Comparison of ENCODE assay signal across 8 mouse cellular contexts in genomic region chr9:107986376-107986775, GRCm38 (mm10). TPM values are rescaled to one million over a fixed set of nuclear protein-coding genes. Genes with fewer than 3 reads are reported as not detected.
A peak's percentile ranks its signal among the peaks of the same experiment; 100 is the strongest.
DNase-seq lines count a peak whose midpoint lies in the region; ATAC-seq and TF ChIP-seq lines count a peak whose summit lies in the region.

No protein-coding gene starts in this region.

- no peaks in the 10 kb centered on the region for H3K9me3 ChIP-seq in heart, embryonic 13.5 days
- no peaks in the 10 kb centered on the region for H3K9me3 ChIP-seq in kidney, postnatal 0 days (replicated peaks; ENCODE audit: low read length)
- no peaks in the 10 kb centered on the region for H3K9me3 ChIP-seq in liver, embryonic 14.5 days (ENCODE audit: control insufficient read depth, low read length)
- H3K9me3 ChIP-seq in stomach, postnatal 0 days (ENCODE audit: control insufficient read depth, low read length), result no peaks in the 10 kb centered on the region

- peaks cover 6% of the 10 kb centered on the region for H3K36me3 ChIP-seq in heart, embryonic 13.5 days
- H3K36me3 ChIP-seq in kidney, postnatal 0 days (ENCODE audit: insufficient read depth, low read length), result no peaks in the 10 kb centered on the region
- peaks cover 29% of the 10 kb centered on the region for H3K36me3 ChIP-seq in liver, embryonic 14.5 days (replicated peaks; ENCODE audit: control insufficient read depth, insufficient read depth, low read depth)
- H3K36me3 ChIP-seq in stomach, postnatal 0 days (ENCODE audit: control insufficient read depth, insufficient read depth, low read length), result no peaks in the 10 kb centered on the region

- peaks cover 51% of the 10 kb centered on the region for H3K4me1 ChIP-seq in heart, embryonic 13.5 days
- peaks cover 22% of the 10 kb centered on the region for H3K4me1 ChIP-seq in kidney, postnatal 0 days (replicated peaks; ENCODE audit: insufficient read depth, low read length)
- peaks cover 34 to 40% of the 10 kb centered on the region in 2 experiments for H3K4me1 ChIP-seq in liver, embryonic 14.5 days (replicated peaks; ENCODE audit: control insufficient read depth in 2 of 2, insufficient read depth in 2 of 2, low read length in 1 of 2)
- H3K4me1 ChIP-seq in stomach, postnatal 0 days (replicated peaks; ENCODE audit: control insufficient read depth, insufficient read depth), result peaks cover 9% of the 10 kb centered on the region

- peak overlapping the region; percentile 79 for H3K4me3 ChIP-seq in heart, embryonic 13.5 days
- H3K4me3 ChIP-seq in kidney, postnatal 0 days (replicated peaks; ENCODE audit: low read depth, low read length), result peak overlapping the region; percentile 67
- H3K4me3 ChIP-seq in liver, embryonic 14.5 days (ENCODE audit: insufficient read depth in 1 of 2, low read depth in 2 of 2, low read length in 2 of 2), result peak overlapping the region; percentile 84 to 86
- H3K4me3 ChIP-seq in stomach, postnatal 0 days (ENCODE audit: low read depth, low read length), result peak overlapping the region; percentile 64

- 4% methylated on average over 18 of the region's 18 CpGs for WGBS in heart, embryonic 13.5 days
- WGBS in kidney, postnatal 0 days, result 1% methylated on average over 18 of the region's 18 CpGs
- WGBS in liver, embryonic 14.5 days (ENCODE audit: insufficient replicate concordance), result under 1% methylated on average over 18 of the region's 18 CpGs
- WGBS in stomach, postnatal 0 days, result 4% methylated on average over 18 of the region's 18 CpGs

- peak; percentile 96 for TF ChIP-seq CTCF in kidney, postnatal 0 days (IDR thresholded peaks at IDR 0.05; ENCODE audit: low read depth)
- peak; percentile 96 for TF ChIP-seq CTCF in liver, embryonic 14.5 days (IDR thresholded peaks at IDR 0.05; ENCODE audit: low read depth)
- peak; percentile 96 for TF ChIP-seq CTCF in stomach, postnatal 0 days (IDR thresholded peaks at IDR 0.05; ENCODE audit: low read depth)

- peak overlapping the region; percentile 92 for H3K9ac ChIP-seq in heart, embryonic 13.5 days
- no peak overlapping the region for H3K9ac ChIP-seq in kidney, postnatal 0 days (ENCODE audit: low read depth, low read length)
- no peak overlapping the region; the same call in none of the 2 replicates for H3K9ac ChIP-seq in liver, embryonic 14.5 days (replicated peaks)
- no peak overlapping the region for H3K9ac ChIP-seq in stomach, postnatal 0 days (ENCODE audit: low read length)

- H3K4me2 ChIP-seq in heart, embryonic 13.5 days, result peak overlapping the region; percentile 91
- peak overlapping the region; percentile 82 for H3K4me2 ChIP-seq in kidney, postnatal 0 days (ENCODE audit: low read length)
- H3K4me2 ChIP-seq in liver, embryonic 14.5 days (ENCODE audit: low read depth), result peak overlapping the region; percentile 92
- peak overlapping the region; percentile 80 for H3K4me2 ChIP-seq in stomach, postnatal 0 days (replicated peaks; ENCODE audit: low read depth)

- peak; percentile 40 for ATAC-seq in erythroblast, adult 5-6 weeks (replicated peaks; ENCODE audit: low FRiP score, poor library complexity, severe bottlenecking)
- ATAC-seq in heart, embryonic 13.5 days (ENCODE audit: extremely low read depth, insufficient number of reproducible peaks, low FRiP score, low TSS enrichment), result no peak
- peak; percentile 30 for ATAC-seq in kidney, postnatal 0 days (replicated peaks; ENCODE audit: low FRiP score, low read depth)
- ATAC-seq in liver, embryonic 14.5 days (ENCODE audit: insufficient read depth), result peak; percentile 14; the same call in 1 of the 2 replicates
- ATAC-seq in stomach, postnatal 0 days (ENCODE audit: low FRiP score, low TSS enrichment), result peak; percentile 42; the same call in 1 of the 2 replicates

- peak; percentile 86 to 88 for DNase-seq in B cell, adult 2 months
- DNase-seq in adrenal gland, postnatal 4 days (ENCODE audit: low spot score in 2 of 2), result peak; percentile 52 to 71
- DNase-seq in kidney, postnatal 0 days (ENCODE audit: low spot score), result peak; percentile 95
- DNase-seq in liver, embryonic 14.5 days (ENCODE audit: low read depth in 3 of 3, low spot score in 3 of 3), result peak in 2 of 3 experiments; percentile 64 to 70
- DNase-seq in neural tube, embryonic 10.5 days (ENCODE audit: extremely low spot score, low spot score), result peak; percentile 85
- peak; percentile 80 for DNase-seq in stomach, postnatal 0 days (ENCODE audit: low spot score)

- no peaks in the 10 kb centered on the region for H3K27me3 ChIP-seq in heart, embryonic 13.5 days (replicated peaks)
- H3K27me3 ChIP-seq in kidney, postnatal 0 days (ENCODE audit: insufficient read depth, low read length), result no peaks in the 10 kb centered on the region
- H3K27me3 ChIP-seq in liver, embryonic 14.5 days (ENCODE audit: control insufficient read depth, insufficient read depth, low read length), result no peaks in the 10 kb centered on the region; the same call in 1 of the 2 replicates
- no peaks in the 10 kb centered on the region for H3K27me3 ChIP-seq in stomach, postnatal 0 days (ENCODE audit: control insufficient read depth, insufficient read depth, low read length)

- TF ChIP-seq EP300 in liver, embryonic 14.5 days (IDR thresholded peaks at IDR 0.05; ENCODE audit: low read depth), result no peak
- no peak for TF ChIP-seq EP300 in stomach, postnatal 0 days (optimal IDR thresholded peaks at IDR 0.05)

- H3K27ac ChIP-seq in heart, embryonic 13.5 days (replicated peaks), result peak overlapping the region; percentile 100
- peak overlapping the region; percentile 98; the same call in 1 of the 2 replicates for H3K27ac ChIP-seq in kidney, postnatal 0 days
- peak overlapping the region; percentile 62; the same call in 1 of the 2 replicates for H3K27ac ChIP-seq in liver, embryonic 14.5 days
- H3K27ac ChIP-seq in stomach, postnatal 0 days (replicated peaks), result no peak overlapping the region; the same call in 1 of the 2 replicates

RNA-seq across cellular contexts. Expression of gene Inka1, which starts 0.7 kb away (rescaled TPM):
- total RNA-seq in adrenal gland, postnatal 4 days (2021), result 10 to 100 TPM; 16.0 to 16.6 TPM
- total RNA-seq in erythroblast, adult 5-6 weeks (2015; ENCODE audit: low replicate concordance), result 11.1 and 32.3 TPM in 2 replicates
- total RNA-seq in erythroblast, adult 5-6 weeks (2017; ENCODE audit: low replicate concordance), result 16.3 and 18.1 TPM in 2 replicates
- polyA plus RNA-seq in heart, embryonic 13.5 days (2015; fragmentation: Nextera tagmentation; extraction: Ambion mirVana), result 50.6 and 52.7 TPM in 2 replicates
- polyA plus RNA-seq in kidney, postnatal 0 days (2015; fragmentation: Nextera tagmentation; extraction: Ambion mirVana), result 63.8 and 66.8 TPM in 2 replicates
- 23.8 and 33.0 TPM in 2 replicates for polyA plus RNA-seq in liver, embryonic 14.5 days (2012; rRNA removed)
- polyA plus RNA-seq in liver, embryonic 14.5 days (2014; fragmentation: Nextera tagmentation; extraction: Ambion mirVana), result 51.6 and 57.3 TPM in 2 replicates
- 25.9 and 27.6 TPM in 2 replicates for polyA plus RNA-seq in stomach, postnatal 0 days (2015; fragmentation: Nextera tagmentation; extraction: Ambion mirVana)

RNA-seq across cellular contexts. Expression of gene Gm20661, which starts 3.5 kb away (rescaled TPM):
- total RNA-seq in adrenal gland, postnatal 4 days (2021), result 1 to 10 TPM; 1.1 to 1.4 TPM
- 0.96 and 4.4 TPM in 2 replicates for total RNA-seq in erythroblast, adult 5-6 weeks (2015; ENCODE audit: low replicate concordance)
- total RNA-seq in erythroblast, adult 5-6 weeks (2017; ENCODE audit: low replicate concordance), result 5.3 and 12.9 TPM in 2 replicates
- 3.8 and 4.6 TPM in 2 replicates for polyA plus RNA-seq in heart, embryonic 13.5 days (2015; fragmentation: Nextera tagmentation; extraction: Ambion mirVana)
- polyA plus RNA-seq in kidney, postnatal 0 days (2015; fragmentation: Nextera tagmentation; extraction: Ambion mirVana), result 1.3 and 2.0 TPM in 2 replicates
- polyA plus RNA-seq in liver, embryonic 14.5 days (2012; rRNA removed), result 0.53 and 0.64 TPM in 2 replicates
- polyA plus RNA-seq in liver, embryonic 14.5 days (2014; fragmentation: Nextera tagmentation; extraction: Ambion mirVana), result 0.06 and 0.34 TPM in 2 replicates
- 0.69 and 0.87 TPM in 2 replicates for polyA plus RNA-seq in stomach, postnatal 0 days (2015; fragmentation: Nextera tagmentation; extraction: Ambion mirVana)

RNA-seq across cellular contexts. Expression of gene Cdhr4, which starts 5.9 kb away (rescaled TPM):
- total RNA-seq in adrenal gland, postnatal 4 days (2021), result 1 to 10 TPM; 2.9 to 5.4 TPM
- 4.4 and 11.3 TPM in 2 replicates for total RNA-seq in erythroblast, adult 5-6 weeks (2015; ENCODE audit: low replicate concordance)
- 2.5 and 17.0 TPM in 2 replicates for total RNA-seq in erythroblast, adult 5-6 weeks (2017; ENCODE audit: low replicate concordance)
- polyA plus RNA-seq in heart, embryonic 13.5 days (2015; fragmentation: Nextera tagmentation; extraction: Ambion mirVana), result 7.6 and 7.7 TPM in 2 replicates
- 2.9 and 4.0 TPM in 2 replicates for polyA plus RNA-seq in kidney, postnatal 0 days (2015; fragmentation: Nextera tagmentation; extraction: Ambion mirVana)
- 2.7 and 3.5 TPM in 2 replicates for polyA plus RNA-seq in liver, embryonic 14.5 days (2012; rRNA removed)
- 0.38 and 1.1 TPM in 2 replicates for polyA plus RNA-seq in liver, embryonic 14.5 days (2014; fragmentation: Nextera tagmentation; extraction: Ambion mirVana)
- 1.3 and 2.0 TPM in 2 replicates for polyA plus RNA-seq in stomach, postnatal 0 days (2015; fragmentation: Nextera tagmentation; extraction: Ambion mirVana)

RNA-seq across cellular contexts. Expression of gene Gm20662, which starts 9.8 kb away (rescaled TPM):
- 1 to 10 TPM in 1 of 2 experiments, under 1 TPM in 1; 0.53 to 1.3 TPM for total RNA-seq in adrenal gland, postnatal 4 days (2021)
- total RNA-seq in erythroblast, adult 5-6 weeks (2015; ENCODE audit: low replicate concordance), result not detected in 2 replicates
- total RNA-seq in erythroblast, adult 5-6 weeks (2017; ENCODE audit: low replicate concordance), result 2.5 and 16.9 TPM in 2 replicates
- polyA plus RNA-seq in heart, embryonic 13.5 days (2015; fragmentation: Nextera tagmentation; extraction: Ambion mirVana), result 0.71 TPM in 1 of 2 replicates, not detected in the other
- polyA plus RNA-seq in kidney, postnatal 0 days (2015; fragmentation: Nextera tagmentation; extraction: Ambion mirVana), result 0.25 and 0.27 TPM in 2 replicates
- 0.47 and 0.95 TPM in 2 replicates for polyA plus RNA-seq in liver, embryonic 14.5 days (2012; rRNA removed)
- polyA plus RNA-seq in liver, embryonic 14.5 days (2014; fragmentation: Nextera tagmentation; extraction: Ambion mirVana), result not detected in 2 replicates
- 0.18 TPM in 1 of 2 replicates, not detected in the other for polyA plus RNA-seq in stomach, postnatal 0 days (2015; fragmentation: Nextera tagmentation; extraction: Ambion mirVana)

RNA-seq across cellular contexts. Expression of gene Uba7, which starts 11.1 kb away (rescaled TPM):
- total RNA-seq in adrenal gland, postnatal 4 days (2021), result 10 to 100 TPM; 21.8 to 32.0 TPM
- 392 and 403 TPM in 2 replicates for total RNA-seq in erythroblast, adult 5-6 weeks (2015; ENCODE audit: low replicate concordance)
- total RNA-seq in erythroblast, adult 5-6 weeks (2017; ENCODE audit: low replicate concordance), result 364 and 493 TPM in 2 replicates
- polyA plus RNA-seq in heart, embryonic 13.5 days (2015; fragmentation: Nextera tagmentation; extraction: Ambion mirVana), result 31.7 and 35.0 TPM in 2 replicates
- polyA plus RNA-seq in kidney, postnatal 0 days (2015; fragmentation: Nextera tagmentation; extraction: Ambion mirVana), result 33.2 and 41.6 TPM in 2 replicates
- 69.4 and 83.3 TPM in 2 replicates for polyA plus RNA-seq in liver, embryonic 14.5 days (2012; rRNA removed)
- polyA plus RNA-seq in liver, embryonic 14.5 days (2014; fragmentation: Nextera tagmentation; extraction: Ambion mirVana), result 49.1 and 54.2 TPM in 2 replicates
- 24.7 and 28.9 TPM in 2 replicates for polyA plus RNA-seq in stomach, postnatal 0 days (2015; fragmentation: Nextera tagmentation; extraction: Ambion mirVana)
